Comparison of ENCODE assay signal across 10 mouse cellular contexts in the genomic region with DNA sequence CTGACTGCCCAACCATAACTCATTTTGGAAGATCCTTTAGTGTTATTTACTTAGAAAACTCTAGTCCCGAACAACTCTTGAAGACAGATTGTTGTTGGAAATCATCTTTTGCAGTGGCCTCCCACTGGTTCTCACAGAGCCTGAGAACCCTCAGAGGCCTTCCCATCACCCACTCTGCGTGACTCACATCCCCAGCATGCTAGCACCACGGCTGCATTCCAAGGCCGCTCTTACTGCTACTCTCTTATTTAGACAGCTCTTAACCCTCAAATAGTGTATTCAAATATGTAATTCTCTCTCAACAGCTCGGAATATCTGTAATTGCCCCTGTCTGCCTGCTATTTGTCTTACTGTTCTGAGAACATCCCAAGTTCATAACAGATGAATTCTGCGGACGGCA. TPM values are rescaled to one million over a fixed set of nuclear protein-coding genes. Genes with fewer than 3 reads are reported as not detected.
DNase-seq lines count a peak whose midpoint lies in the region; ATAC-seq and TF ChIP-seq lines count a peak whose summit lies in the region.
"Had no signal": no experiment of that assay in that cellular context is flagged by ENCODE, and none has a peak within 500 bp of the region (broad histone marks: within the 10 kb centered on the region; RNA-seq: fewer than 3 reads in every experiment).

No protein-coding gene starts in this region.

- H3K4me2 ChIP-seq in liver, postnatal 0 days (ENCODE audit: low read depth, low read length): no peak overlapping the region
- H3K4me2 ChIP-seq in liver, embryonic 11.5 days: no peak overlapping the region
- no peak overlapping the region for H3K4me2 ChIP-seq in midbrain, postnatal 0 days (ENCODE audit: low read depth, low read length, poor library complexity, severe bottlenecking)
- no peak overlapping the region for H3K4me2 ChIP-seq in forebrain, embryonic 12.5 days
- H3K4me2 ChIP-seq: intestine, embryonic 15.5 days had no signal

- 62% methylated on average over 7 of the region's 7 CpGs for WGBS in liver, postnatal 0 days (ENCODE audit: insufficient replicate concordance)
- WGBS in liver, embryonic 11.5 days: 73% methylated on average over 7 of the region's 7 CpGs
- 71% methylated on average over 7 of the region's 7 CpGs for whole genome bisulfite sequencing in embryonic facial prominence, embryonic 10.5 days
- WGBS in midbrain, postnatal 0 days: 62% methylated on average over 7 of the region's 7 CpGs
- WGBS in forebrain, embryonic 12.5 days: 80% methylated on average over 7 of the region's 7 CpGs

- H3K4me1 ChIP-seq in liver, postnatal 0 days (ENCODE audit: insufficient read depth): peaks cover 6% of the 10 kb centered on the region; the same call in 1 of the 2 replicates
- peaks cover 5% of the 10 kb centered on the region for H3K4me1 ChIP-seq in liver, embryonic 11.5 days (replicated peaks; ENCODE audit: control insufficient read depth, insufficient read depth, low read length)
- H3K4me1 ChIP-seq in embryonic facial prominence, embryonic 10.5 days: peaks cover 14% of the 10 kb centered on the region
- no peaks in the 10 kb centered on the region for H3K4me1 ChIP-seq in midbrain, postnatal 0 days (ENCODE audit: insufficient read depth, low read length)
- H3K4me1 ChIP-seq in forebrain, embryonic 12.5 days: no peaks in the 10 kb centered on the region
- H3K4me1 ChIP-seq: intestine, embryonic 15.5 days had no signal

- TF ChIP-seq EP300 in liver, postnatal 0 days (IDR thresholded peaks at IDR 0.05; ENCODE audit: low read depth): no peak

- no peak overlapping the region for H3K9ac ChIP-seq in liver, postnatal 0 days (replicated peaks)
- H3K9ac ChIP-seq in liver, embryonic 11.5 days (ENCODE audit: low read depth, low read length): no peak overlapping the region
- no peak overlapping the region for H3K9ac ChIP-seq in midbrain, postnatal 0 days (replicated peaks; ENCODE audit: low read length, poor library complexity, severe bottlenecking)
- no peak overlapping the region for H3K9ac ChIP-seq in forebrain, embryonic 12.5 days
- H3K9ac ChIP-seq: intestine, embryonic 15.5 days had no signal

- no peak for ATAC-seq in liver, postnatal 0 days
- no peak for ATAC-seq in liver, embryonic 11.5 days (replicated peaks; ENCODE audit: low FRiP score)
- ATAC-seq in midbrain, postnatal 0 days (ENCODE audit: low FRiP score): no peak
- no peak for ATAC-seq in forebrain, embryonic 12.5 days (ENCODE audit: low FRiP score)
- ATAC-seq in megakaryocyte-erythroid progenitor cell, adult 5-6 weeks (replicated peaks; ENCODE audit: low FRiP score, low TSS enrichment, poor library complexity, severe bottlenecking): no peak
- ATAC-seq: intestine, embryonic 15.5 days had no signal

- H3K4me3 ChIP-seq in liver, postnatal 0 days (ENCODE audit: low read depth, low read length): no peak overlapping the region
- no peak overlapping the region for H3K4me3 ChIP-seq in liver, embryonic 11.5 days (ENCODE audit: low read depth, low read length)
- no peak overlapping the region for H3K4me3 ChIP-seq in embryonic facial prominence, embryonic 10.5 days
- no peak overlapping the region for H3K4me3 ChIP-seq in midbrain, postnatal 0 days (ENCODE audit: low read depth, low read length)
- H3K4me3 ChIP-seq in forebrain, embryonic 12.5 days (replicated peaks): no peak overlapping the region
- H3K4me3 ChIP-seq: intestine, embryonic 15.5 days had no signal

- H3K27me3 ChIP-seq in liver, postnatal 0 days (ENCODE audit: insufficient read depth, low read length): no peaks in the 10 kb centered on the region
- H3K27me3 ChIP-seq in liver, embryonic 11.5 days (replicated peaks; ENCODE audit: control insufficient read depth, insufficient read depth, low read length): no peaks in the 10 kb centered on the region
- no peaks in the 10 kb centered on the region for H3K27me3 ChIP-seq in embryonic facial prominence, embryonic 10.5 days (replicated peaks; ENCODE audit: low read depth, poor library complexity, severe bottlenecking)
- no peaks in the 10 kb centered on the region for H3K27me3 ChIP-seq in midbrain, postnatal 0 days (ENCODE audit: insufficient read depth, low read length)
- no peaks in the 10 kb centered on the region for H3K27me3 ChIP-seq in forebrain, embryonic 12.5 days
- H3K27me3 ChIP-seq: intestine, embryonic 15.5 days had no signal

- TF ChIP-seq CTCF in liver, postnatal 0 days (IDR thresholded peaks at IDR 0.05; ENCODE audit: low read depth): no peak
- no peak for TF ChIP-seq CTCF in midbrain, postnatal 0 days (IDR thresholded peaks at IDR 0.05)

- H3K36me3 ChIP-seq in liver, postnatal 0 days (replicated peaks; ENCODE audit: insufficient read depth, low read length): no peaks in the 10 kb centered on the region
- no peaks in the 10 kb centered on the region for H3K36me3 ChIP-seq in liver, embryonic 11.5 days (ENCODE audit: control insufficient read depth, insufficient read depth, low read length)
- no peaks in the 10 kb centered on the region for H3K36me3 ChIP-seq in embryonic facial prominence, embryonic 10.5 days (replicated peaks)
- H3K36me3 ChIP-seq in midbrain, postnatal 0 days (ENCODE audit: insufficient read depth, low read length): no peaks in the 10 kb centered on the region
- no peaks in the 10 kb centered on the region for H3K36me3 ChIP-seq in forebrain, embryonic 12.5 days (replicated peaks)
- H3K36me3 ChIP-seq: intestine, embryonic 15.5 days had no signal

- no peaks in the 10 kb centered on the region for H3K9me3 ChIP-seq in liver, postnatal 0 days (ENCODE audit: low read length)
- H3K9me3 ChIP-seq in liver, embryonic 11.5 days (ENCODE audit: control insufficient read depth, low read length): no peaks in the 10 kb centered on the region
- no peaks in the 10 kb centered on the region for H3K9me3 ChIP-seq in embryonic facial prominence, embryonic 10.5 days
- H3K9me3 ChIP-seq in midbrain, postnatal 0 days (ENCODE audit: low read length): no peaks in the 10 kb centered on the region
- no peaks in the 10 kb centered on the region for H3K9me3 ChIP-seq in forebrain, embryonic 12.5 days
- H3K9me3 ChIP-seq: intestine, embryonic 15.5 days had no signal

- DNase-seq in liver, postnatal 0 days: no peak
- DNase-seq in liver, embryonic 11.5 days (ENCODE audit: low spot score): no peak
- DNase-seq in embryonic facial prominence, embryonic 10.5 days (ENCODE audit: low spot score): peak; percentile 13
- peak; percentile 69 to 79 for DNase-seq in left cerebral cortex, adult 18-20 months (ENCODE audit: low spot score in 2 of 2)
- peak; percentile 33 for DNase-seq in right cerebral cortex, postnatal 14 days
- no peak for DNase-seq in midbrain, postnatal 0 days (ENCODE audit: low spot score)

- H3K27ac ChIP-seq in liver, postnatal 0 days (ENCODE audit: low read depth): peak overlapping the region; percentile 13; the same call in 1 of the 2 replicates
- no peak overlapping the region for H3K27ac ChIP-seq in liver, embryonic 11.5 days (ENCODE audit: low read depth, low read length)
- H3K27ac ChIP-seq in embryonic facial prominence, embryonic 10.5 days (replicated peaks): no peak overlapping the region
- H3K27ac ChIP-seq in midbrain, postnatal 0 days (ENCODE audit: low read depth, low read length): no peak overlapping the region
- no peak overlapping the region for H3K27ac ChIP-seq in forebrain, embryonic 12.5 days
- H3K27ac ChIP-seq: intestine, embryonic 15.5 days had no signal

RNA-seq across cellular contexts. Expression of a gene that starts 2.9 kb away (rescaled TPM):
- 0.26 and 0.31 TPM in 2 replicates for polyA plus RNA-seq in liver, postnatal 0 days (2015; fragmentation: Nextera tagmentation; extraction: Ambion mirVana)
- polyA plus RNA-seq in liver, embryonic 11.5 days (2014; fragmentation: Nextera tagmentation; extraction: Ambion mirVana): 0.47 and 0.60 TPM in 2 replicates
- 1.3 and 1.7 TPM in 2 replicates for polyA plus RNA-seq in embryonic facial prominence, embryonic 10.5 days (2016; fragmentation: Nextera tagmentation; extraction: Ambion mirVana)
- 1 to 10 TPM; 3.4 to 3.7 TPM for total RNA-seq in left cerebral cortex, adult 18-20 months (2021)
- 1.1 and 1.2 TPM in 2 replicates for total RNA-seq in midbrain, postnatal 0 days (2014; rRNA removed)
- 0.28 and 0.32 TPM in 2 replicates for polyA plus RNA-seq in midbrain, postnatal 0 days (2015; fragmentation: Nextera tagmentation; extraction: Ambion mirVana)
- polyA plus RNA-seq in forebrain, embryonic 12.5 days (2016; fragmentation: Nextera tagmentation; extraction: Ambion mirVana): 0.58 and 0.59 TPM in 2 replicates
- total RNA-seq in megakaryocyte-erythroid progenitor cell, adult 5-6 weeks (2014; fragmentation: Nextera tagmentation): not detected in 2 replicates
- total RNA-seq in megakaryocyte-erythroid progenitor cell, adult 5-6 weeks (2017): not detected in 2 replicates
- total RNA-seq: megakaryocyte, adult 5-6 weeks had no signal

Comparison
In these comparisons a context has a peak if more than half of its experiments do, and no peak if none do; other contexts are left out.
1. DNase-seq: peak in embryonic facial prominence, embryonic 10.5 days (single experiment), left cerebral cortex, adult 18-20 months (2 of 2) and right cerebral cortex, postnatal 14 days (single experiment); none in liver, postnatal 0 days (single experiment), liver, embryonic 11.5 days (single experiment) and midbrain, postnatal 0 days (single experiment).